In genomic region chr11:120269498-120270104, GRCm38 (mm10) we compare ENCODE assay signal across 8 mouse cellular contexts. TPM values are rescaled to one million over a fixed set of nuclear protein-coding genes. Genes with fewer than 3 reads are reported as not detected.
A peak's percentile ranks its signal among the peaks of the same experiment; 100 is the strongest.
DNase-seq lines count a peak whose midpoint lies in the region; ATAC-seq and TF ChIP-seq lines count a peak whose summit lies in the region.

No protein-coding gene starts in this region.

- no peak overlapping the region; the same call in 1 of the 2 replicates for H3K9ac ChIP-seq in forebrain, embryonic 11.5 days (ENCODE audit: low read length)

- H3K27ac ChIP-seq in forebrain, embryonic 11.5 days (ENCODE audit: low read depth, low read length), result peak overlapping the region; percentile 31; the same call in 1 of the 2 replicates

- H3K36me3 ChIP-seq in forebrain, embryonic 11.5 days (ENCODE audit: control insufficient read depth, insufficient read depth, low read length), result peaks cover 26% of the 10 kb centered on the region
- no peaks in the 10 kb centered on the region for H3K36me3 ChIP-seq in myocyte (ENCODE audit: control insufficient read depth, insufficient read depth)

- no peak overlapping the region for H3ac ChIP-seq in myocyte (ENCODE audit: control insufficient read depth, insufficient read length)

- no peak overlapping the region for H3K4me3 ChIP-seq in forebrain, embryonic 11.5 days (ENCODE audit: low read depth, low read length)
- no peak overlapping the region for H3K4me3 ChIP-seq in myocyte

- H3K27me3 ChIP-seq in forebrain, embryonic 11.5 days (ENCODE audit: control insufficient read depth, insufficient read depth, low read length), result no peaks in the 10 kb centered on the region
- no peaks in the 10 kb centered on the region for H3K27me3 ChIP-seq in myocyte (ENCODE audit: control insufficient read depth, insufficient read depth, insufficient read length)

- WGBS in forebrain, embryonic 11.5 days, result 41% methylated on average over 8 of the region's 8 CpGs

- ATAC-seq in forebrain, embryonic 11.5 days (replicated peaks; ENCODE audit: low FRiP score), result peak; percentile 59

- H3K4me1 ChIP-seq in forebrain, embryonic 11.5 days (replicated peaks; ENCODE audit: control insufficient read depth, insufficient read depth, low read length), result peaks cover 18% of the 10 kb centered on the region

- H3K4me2 ChIP-seq in forebrain, embryonic 11.5 days (ENCODE audit: low read depth, low read length, severe bottlenecking), result no peak overlapping the region
- H3K4me2 ChIP-seq in myocyte (ENCODE audit: low read depth), result peak overlapping the region; percentile 66

- DNase-seq in gastrocnemius, adult 18-20 months (ENCODE audit: low spot score), result peak; percentile 61
- no peak for DNase-seq in gastrocnemius, postnatal 10 days
- DNase-seq in 3T3-L1 (ENCODE audit: low read depth, low spot score), result peak; percentile 29
- no peak for DNase-seq in forebrain, embryonic 11.5 days (ENCODE audit: low spot score)
- peak; percentile 38 to 49 for DNase-seq in layer of hippocampus, adult 8-10 months (ENCODE audit: low spot score in 2 of 2)
- no peak for DNase-seq in adrenal gland, postnatal 4 days (ENCODE audit: low spot score in 2 of 2)
- DNase-seq in left cerebral cortex, postnatal 4 days, result no peak

- H3K79me2 ChIP-seq in myocyte (ENCODE audit: control insufficient read depth, insufficient read depth), result no peaks in the 10 kb centered on the region

- intact Hi-C loops in left cerebral cortex, postnatal 4 days (cut with DNase I), result no loop called here

- no peak for TF ChIP-seq POLR2A in myocyte (IDR thresholded peaks at IDR 0.05; ENCODE audit: insufficient read length, low read depth)

- no peaks in the 10 kb centered on the region for H3K9me3 ChIP-seq in forebrain, embryonic 11.5 days (ENCODE audit: control insufficient read depth, low read length)

TF ChIP-seq in myocyte, 11 proteins besides CTCF, POLR2A, EP300 and RAD21:
- TF ChIP-seq CEBPB (IDR thresholded peaks at IDR 0.05; ENCODE audit: insufficient read depth, poor library complexity, severe bottlenecking), result no peak
- no peak for TF ChIP-seq E2F4 (IDR thresholded peaks at IDR 0.05; ENCODE audit: insufficient read depth)
- no peak for TF ChIP-seq POLR2AphosphoS2 (IDR thresholded peaks at IDR 0.05; ENCODE audit: insufficient read length, low read depth)
- TF ChIP-seq SRF (IDR thresholded peaks at IDR 0.05; ENCODE audit: control insufficient read depth, insufficient read length, low read depth), result no peak
- no peak for TF ChIP-seq MAX (IDR thresholded peaks at IDR 0.05; ENCODE audit: low read depth)
- no peak for TF ChIP-seq REST (IDR thresholded peaks at IDR 0.05; ENCODE audit: insufficient read depth, insufficient read length)
- TF ChIP-seq TCF3 (IDR thresholded peaks at IDR 0.05; ENCODE audit: insufficient read length, low read depth), result peak; percentile 99
- TF ChIP-seq MYOG (IDR thresholded peaks at IDR 0.05; ENCODE audit: control insufficient read depth in 1 of 3, insufficient read depth in 1 of 3, insufficient read length in 2 of 3, low read depth in 2 of 3), result peak; percentile 90 to 100 (median 99)
- TF ChIP-seq TCF12 (IDR thresholded peaks at IDR 0.05; ENCODE audit: insufficient read depth, poor library complexity, severe bottlenecking), result peak; percentile 99
- no peak for TF ChIP-seq USF1 (IDR thresholded peaks at IDR 0.05; ENCODE audit: low read depth)
- peak; percentile 67 to 100 (median 100) for TF ChIP-seq MYOD1 (IDR thresholded peaks at IDR 0.05; ENCODE audit: control insufficient read depth in 1 of 3, insufficient read length in 2 of 3, low read depth in 2 of 3)
TF ChIP-seq in myocyte: peak in this region for 4.

RNA-seq across cellular contexts. Expression of gene Bahcc1, which starts 36.9 kb away (rescaled TPM):
- 1 to 10 TPM; 3.4 to 4.6 TPM for total RNA-seq in gastrocnemius, adult 18-20 months (2021)
- 10 to 100 TPM in 1 of 2 experiments, 1 to 10 TPM in 1; 6.4 to 10.5 TPM for total RNA-seq in gastrocnemius, postnatal 10 days (2021)
- polyA plus RNA-seq in forebrain, embryonic 11.5 days (2014; fragmentation: Nextera tagmentation; extraction: Ambion mirVana), result 25.2 and 30.3 TPM in 2 replicates
- 10 to 100 TPM; 20.0 to 23.4 (median 21.4) TPM for total RNA-seq in layer of hippocampus, adult 8-10 months (2022)
- 6.3 TPM for polyA plus RNA-seq in myocyte (2012; fragmentation: generic; extraction: Trizol)
- 10 to 100 TPM; 25.3 to 26.7 TPM for total RNA-seq in adrenal gland, postnatal 4 days (2021)
- 10 to 100 TPM; 36.5 to 39.5 TPM for total RNA-seq in left cerebral cortex, postnatal 4 days (2021)

Comparison
In these comparisons a context has a peak if more than half of its experiments do, and no peak if none do; other contexts are left out.
1. DNase-seq: peak in gastrocnemius, adult 18-20 months (single experiment), 3T3-L1 (single experiment) and layer of hippocampus, adult 8-10 months (2 of 2); none in gastrocnemius, postnatal 10 days (single experiment), forebrain, embryonic 11.5 days (single experiment), adrenal gland, postnatal 4 days (0 of 2) and left cerebral cortex, postnatal 4 days (single experiment).